7 mouse cellular contexts compared by ENCODE assay signal in the genomic region with DNA sequence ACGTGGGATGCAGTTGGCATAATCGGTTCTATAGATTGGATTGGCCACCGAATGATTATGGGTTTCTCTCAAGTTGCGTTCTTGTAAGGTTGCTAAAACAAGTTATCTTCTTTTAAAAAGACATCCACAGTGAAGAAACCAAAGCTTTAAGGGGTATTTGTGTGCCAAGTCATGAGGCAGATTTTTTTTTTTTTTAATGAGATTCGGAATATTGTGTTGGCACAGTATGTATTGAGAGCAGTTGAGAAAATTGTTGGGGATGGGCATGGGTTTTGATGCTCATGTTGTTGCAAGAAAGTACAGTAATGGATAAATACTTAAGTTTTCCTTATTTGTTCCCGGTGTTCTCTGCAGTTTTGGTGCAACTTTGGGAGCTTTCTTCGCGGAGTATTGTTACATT. TPM values are rescaled to one million over a fixed set of nuclear protein-coding genes. Genes with fewer than 3 reads are reported as not detected.
DNase-seq lines count a peak whose midpoint lies in the region; ATAC-seq and TF ChIP-seq lines count a peak whose summit lies in the region.

No protein-coding gene starts in this region.

- ATAC-seq in lung, embryonic 15.5 days (ENCODE audit: borderline replicate concordance, extremely low read depth, low FRiP score, low TSS enrichment): no peak
- no peak for ATAC-seq in limb, embryonic 11.5 days (ENCODE audit: insufficient number of reproducible peaks, low FRiP score, low TSS enrichment, low read depth)

- TF ChIP-seq CTCF in embryonic fibroblast, embryonic 13.5 days (IDR thresholded peaks at IDR 0.05; ENCODE audit: borderline replicate concordance, insufficient read depth, low read length): no peak
- no peak for TF ChIP-seq CTCF in small intestine, adult 2 months (IDR thresholded peaks at IDR 0.05; ENCODE audit: extremely low read depth, insufficient read length, insufficient replicate concordance, low read depth, low read length)

- no peak for TF ChIP-seq POLR2A in embryonic fibroblast, embryonic 13.5 days (IDR thresholded peaks at IDR 0.05; ENCODE audit: low read depth, low read length)
- no peak for TF ChIP-seq POLR2A in small intestine, adult 2 months (IDR thresholded peaks at IDR 0.05; ENCODE audit: low read depth, low read length)

- no peak overlapping the region for H3K27ac ChIP-seq in lung, embryonic 15.5 days
- no peak overlapping the region for H3K27ac ChIP-seq in embryonic fibroblast, embryonic 13.5 days (ENCODE audit: insufficient read depth, low read length)
- no peak overlapping the region for H3K27ac ChIP-seq in limb, embryonic 11.5 days (replicated peaks; ENCODE audit: low read depth, low read length)
- no peak overlapping the region for H3K27ac ChIP-seq in small intestine, adult 2 months (ENCODE audit: insufficient read depth, low read depth, low read length)

- H3K4me3 ChIP-seq in lung, embryonic 15.5 days: peak overlapping the region; percentile 95
- peak overlapping the region; percentile 99 for H3K4me3 ChIP-seq in embryonic fibroblast, embryonic 13.5 days (ENCODE audit: insufficient read depth, low read length)
- H3K4me3 ChIP-seq in limb, embryonic 11.5 days (ENCODE audit: low read depth, low read length): peak overlapping the region; percentile 79
- peak overlapping the region; percentile 89 for H3K4me3 ChIP-seq in small intestine, adult 2 months (ENCODE audit: low read depth, low read length)

- H3K9ac ChIP-seq in lung, embryonic 15.5 days: peak overlapping the region; percentile 93
- H3K9ac ChIP-seq in limb, embryonic 11.5 days (ENCODE audit: low read length): peak overlapping the region; percentile 96

- DNase-seq in lung, postnatal 25 days (ENCODE audit: low spot score): no peak
- no peak for DNase-seq in limb, embryonic 11.5 days (ENCODE audit: low spot score)
- DNase-seq in layer of hippocampus, postnatal 14 days (ENCODE audit: low spot score in 2 of 2): no peak
- no peak for DNase-seq in left cerebral cortex, adult 11 months (ENCODE audit: low spot score)

- 20% methylated on average over 8 of the region's 8 CpGs for WGBS in lung, embryonic 15.5 days
- 39% methylated on average over 8 of the region's 8 CpGs for WGBS in limb, embryonic 11.5 days
- 27% methylated on average over 8 of the region's 8 CpGs for WGBS in small intestine, adult 2 months

- no peaks in the 10 kb centered on the region for H3K36me3 ChIP-seq in lung, embryonic 15.5 days
- H3K36me3 ChIP-seq in limb, embryonic 11.5 days (ENCODE audit: control insufficient read depth, insufficient read depth, low read length): no peaks in the 10 kb centered on the region
- H3K36me3 ChIP-seq in small intestine, adult 2 months (ENCODE audit: control insufficient read depth, insufficient read depth, low read length): no peaks in the 10 kb centered on the region

- peak overlapping the region; percentile 68 for H3K4me2 ChIP-seq in lung, embryonic 15.5 days
- peak overlapping the region; percentile 54 for H3K4me2 ChIP-seq in limb, embryonic 11.5 days (ENCODE audit: low read depth, severe bottlenecking)

- peaks cover 20% of the 10 kb centered on the region; the same call in 1 of the 2 replicates for H3K4me1 ChIP-seq in lung, embryonic 15.5 days
- 0 out of 2 replicates have a peak, but pooled peaks cover 2% of the 10 kb centered on the region for H3K4me1 ChIP-seq in embryonic fibroblast, embryonic 13.5 days (ENCODE audit: control insufficient read depth, insufficient read depth, low read length)
- H3K4me1 ChIP-seq in limb, embryonic 11.5 days (ENCODE audit: control insufficient read depth, insufficient read depth, low read length): 0 out of 2 replicates have a peak, but pooled peaks cover 7% of the 10 kb centered on the region
- peaks cover 12% of the 10 kb centered on the region; the same call in 1 of the 2 replicates for H3K4me1 ChIP-seq in small intestine, adult 2 months (ENCODE audit: control insufficient read depth, insufficient read depth, insufficient read length, low read length)

- no peaks in the 10 kb centered on the region for H3K9me3 ChIP-seq in lung, embryonic 15.5 days
- no peaks in the 10 kb centered on the region for H3K9me3 ChIP-seq in limb, embryonic 11.5 days (ENCODE audit: control insufficient read depth, low read length)

- H3K27me3 ChIP-seq in lung, embryonic 15.5 days: no peaks in the 10 kb centered on the region
- H3K27me3 ChIP-seq in limb, embryonic 11.5 days (ENCODE audit: control insufficient read depth, insufficient read depth, low read length): no peaks in the 10 kb centered on the region
- no peaks in the 10 kb centered on the region for H3K27me3 ChIP-seq in small intestine, adult 2 months (ENCODE audit: control insufficient read depth, insufficient read depth, low read length)

RNA-seq across cellular contexts. Expression of a gene that starts 1.1 kb away (rescaled TPM):
- 10.8 and 11.7 TPM in 2 replicates for polyA plus RNA-seq in lung, embryonic 15.5 days (2015; fragmentation: Nextera tagmentation; extraction: Ambion mirVana)
- polyA plus RNA-seq in embryonic fibroblast, embryonic 13.5 days (2011; ENCODE audit: insufficient read length, low read depth, missing spikeins): 32.9 and 39.7 TPM in 2 replicates
- 15.3 and 16.5 TPM in 2 replicates for polyA plus RNA-seq in limb, embryonic 11.5 days (2014; fragmentation: Nextera tagmentation; extraction: Ambion mirVana)
- polyA plus RNA-seq in small intestine, adult 2 months (2012; rRNA removed): 9.4 and 30.9 TPM in 2 replicates
- 10 to 100 TPM; 40.5 to 41.7 TPM for total RNA-seq in layer of hippocampus, postnatal 14 days (2021)

RNA-seq across cellular contexts. Expression of a gene that starts 34.8 kb away (rescaled TPM):
- polyA plus RNA-seq in lung, embryonic 15.5 days (2015; fragmentation: Nextera tagmentation; extraction: Ambion mirVana): 163 and 164 TPM in 2 replicates
- polyA plus RNA-seq in embryonic fibroblast, embryonic 13.5 days (2011; ENCODE audit: insufficient read length, low read depth, missing spikeins): 166 and 167 TPM in 2 replicates
- 187 and 206 TPM in 2 replicates for polyA plus RNA-seq in limb, embryonic 11.5 days (2014; fragmentation: Nextera tagmentation; extraction: Ambion mirVana)
- 19.9 and 31.8 TPM in 2 replicates for polyA plus RNA-seq in small intestine, adult 2 months (2012; rRNA removed)
- total RNA-seq in layer of hippocampus, postnatal 14 days (2021): 10 to 100 TPM; 77.1 to 81.4 TPM
